Mouse (Mus musculus) G1E (cell line): Measurements from ENCODE around the gene Zmym2. TPM values are rescaled to one million over a fixed set of nuclear protein-coding genes. Genes with fewer than 3 reads are reported as not detected.
"Not testable (repeated sequence)": the region's sequence is repeated elsewhere in the genome, so short reads cannot be mapped to it uniquely, and the experiment has no call there.

Experiments
- ATAC-seq: 2 replicates; pipeline ENCODE4 v1.8.0; 2016; ENCODE audit warnings: mild to moderate bottlenecking; ENCODE audit not compliant: insufficient number of reproducible peaks, poor library complexity, low FRiP score, severe bottlenecking; ENCODE audit errors: extremely low read depth
- DNase-seq: peaks from one replicate; pipeline ENCODE4 v3.0.0; 2012; ENCODE audit warnings: low spot score
- H3K27me3 ChIP-seq: 2 replicates; pipeline ENCODE4 v1.6.1; 2012; ENCODE audit warnings: mild to moderate bottlenecking, low read length, inconsistent platforms; ENCODE audit not compliant: insufficient read depth
- H3K36me3 ChIP-seq: replicated peaks from 2 replicates; pipeline ENCODE3; 2012; ENCODE audit warnings: mild to moderate bottlenecking, inconsistent platforms
- H3K4me1 ChIP-seq: 2 replicates; pipeline ENCODE4 v1.6.1; 2012; ENCODE audit warnings: low read depth, low read length, inconsistent platforms, mixed read lengths; ENCODE audit not compliant: insufficient read depth
- H3K4me3 ChIP-seq: 2 replicates; pipeline ENCODE4 v1.5.1; 2012; ENCODE audit warnings: low read depth, mild to moderate bottlenecking, inconsistent platforms, low read length, moderate library complexity, mixed read lengths
- H3K9me3 ChIP-seq: replicated peaks from 2 replicates; pipeline ENCODE4 v1.6.1; 2012; ENCODE audit warnings: inconsistent platforms
- CTCF ChIP-seq: IDR thresholded peaks from 2 replicates; pipeline ENCODE4 v1.5.1; 2012; ENCODE audit warnings: low read depth, low read length, inconsistent platforms, mixed read lengths
- GATA1 ChIP-seq: IDR thresholded peaks from 2 replicates; pipeline ENCODE4 v1.6.1; 2012; ENCODE audit warnings: borderline replicate concordance, low read length, inconsistent platforms, mixed read lengths
- GATA2 ChIP-seq: IDR thresholded peaks from 2 replicates; pipeline ENCODE4 v1.6.1; 2012; ENCODE audit warnings: low read depth, low read length, inconsistent platforms, borderline replicate concordance
- POLR2AphosphoS5 ChIP-seq: IDR thresholded peaks from 2 replicates; pipeline ENCODE4 v1.6.1; 2012; ENCODE audit warnings: low read depth, low read length, inconsistent platforms; ENCODE audit not compliant: insufficient replicate concordance
- TAL1 ChIP-seq: conservative IDR thresholded peaks from 2 replicates; pipeline ENCODE4 v1.6.1; 2012; ENCODE audit warnings: low read depth, low read length, inconsistent platforms, mixed read lengths
- polyA plus RNA-seq: library from polyadenylated mRNA; stranded (reverse); fragments of >175 nt; gene quantifications from 2 replicates; pipeline ENCODE4 v1.2.3, GENCODE M21; 2012
- total RNA-seq, 2 experiments: library from RNA; stranded (forward) in 1 of 2; stranded (reverse) in 1 of 2; fragments of 200-1000 nt in 1 of 2; fragments of >200 nt in 1 of 2; fragmentation: Nextera tagmentation in 1 of 2; gene quantifications; 2 replicates each; pipeline ENCODE4 v1.2.3; 2014 to 2017

The Zmym2 gene
- total and polyA plus RNA-seq, 3 experiments, result 2.1 to 118 (median 58.1) TPM

DNA sequence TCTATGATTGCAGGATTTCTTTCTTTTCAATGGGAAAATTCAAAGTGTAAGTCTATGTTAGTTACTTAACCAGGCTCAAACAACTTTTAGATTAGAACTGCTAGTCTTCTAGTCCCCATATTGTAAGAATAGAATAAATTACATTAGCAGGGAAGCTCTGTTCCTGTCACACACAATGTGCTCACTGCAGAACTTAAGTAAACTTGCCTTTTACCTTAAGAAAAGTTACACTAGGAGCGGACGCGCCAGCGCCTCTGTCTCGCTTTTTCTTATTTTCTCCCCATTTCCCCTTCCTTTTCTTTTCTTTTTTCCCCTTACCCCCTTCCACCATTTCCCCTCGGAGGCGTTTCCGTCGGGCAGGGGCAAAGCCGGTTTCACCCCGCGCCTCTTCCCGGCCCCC, 21.8 kb upstream of the Zmym2 start:
- H3K4me1 ChIP-seq, result no peaks in the 10 kb centered on the region
- TF ChIP-seq GATA1 (no peak), TAL1 (no peak), CTCF (no peak)
- H3K9me3 ChIP-seq, result no peaks in the 10 kb centered on the region
- H3K27me3 ChIP-seq, result peaks cover 23% of the 10 kb centered on the region
- no peak for DNase-seq
- no peaks in the 10 kb centered on the region for H3K36me3 ChIP-seq
- ATAC-seq, result no peak
- no peak overlapping the region for H3K4me3 ChIP-seq

DNA sequence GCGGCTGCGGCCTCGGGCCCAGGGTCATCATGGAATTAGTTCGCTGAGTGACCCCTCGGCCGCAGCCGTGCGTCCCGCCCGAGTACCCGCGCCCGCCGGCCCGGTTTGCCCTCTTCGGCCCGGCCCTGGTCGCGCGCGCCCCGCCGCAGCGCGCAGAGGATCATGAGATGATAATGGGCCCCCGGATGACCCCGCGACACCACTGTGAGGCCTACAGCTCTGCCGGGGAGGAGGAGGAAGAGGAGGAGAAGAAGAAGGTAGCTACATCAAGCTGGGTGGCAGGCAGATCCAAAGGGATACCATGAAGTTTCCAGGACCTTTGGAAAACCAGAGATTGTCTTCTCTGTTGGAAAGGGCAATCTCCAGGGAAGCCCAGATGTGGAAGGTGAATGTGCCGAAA, 21.3 kb upstream of the Zmym2 start:
- peaks cover 23% of the 10 kb centered on the region for H3K27me3 ChIP-seq
- not testable (repeated sequence) for H3K9me3 ChIP-seq, H3K36me3 ChIP-seq, H3K4me1 ChIP-seq, H3K4me3 ChIP-seq, ATAC-seq, DNase-seq

DNA sequence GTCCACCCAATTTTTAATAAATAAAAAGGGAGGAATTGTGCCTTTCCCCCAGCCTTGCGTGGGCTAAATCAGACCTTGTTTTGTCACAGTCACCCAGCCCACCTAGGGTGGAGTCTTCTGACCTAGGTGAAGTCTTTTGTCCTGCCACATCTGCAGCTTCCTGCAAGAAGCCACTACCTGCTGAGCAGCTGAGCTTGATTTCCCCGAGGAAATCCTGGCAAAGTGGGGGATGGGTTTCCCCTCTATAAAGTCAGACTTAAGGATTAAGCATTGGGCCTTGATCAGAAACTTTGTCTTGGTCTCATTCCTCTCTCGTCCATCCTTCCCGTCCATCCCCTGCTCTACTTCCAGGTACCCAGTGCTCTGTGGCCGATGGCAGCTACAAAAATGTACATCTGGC, 12.9 kb upstream of the Zmym2 start:
- Histone ChIP-seq H3K36me3 (no peaks in the 10 kb centered on the region), H3K9me3 (peaks cover 5% of the 10 kb centered on the region), H3K4me3 (no peak overlapping the region), H3K27me3 (0 out of 2 replicates have a peak, but pooled peaks cover 2% of the 10 kb centered on the region), H3K4me1 (peaks cover 4% of the 10 kb centered on the region; the same call in 1 of the 2 replicates)
- TF ChIP-seq POLR2AphosphoS5 (no peak), GATA1 (no peak), GATA2 (no peak), CTCF (no peak), TAL1 (no peak)
- no peak for ATAC-seq
- DNase-seq, result no peak

DNA sequence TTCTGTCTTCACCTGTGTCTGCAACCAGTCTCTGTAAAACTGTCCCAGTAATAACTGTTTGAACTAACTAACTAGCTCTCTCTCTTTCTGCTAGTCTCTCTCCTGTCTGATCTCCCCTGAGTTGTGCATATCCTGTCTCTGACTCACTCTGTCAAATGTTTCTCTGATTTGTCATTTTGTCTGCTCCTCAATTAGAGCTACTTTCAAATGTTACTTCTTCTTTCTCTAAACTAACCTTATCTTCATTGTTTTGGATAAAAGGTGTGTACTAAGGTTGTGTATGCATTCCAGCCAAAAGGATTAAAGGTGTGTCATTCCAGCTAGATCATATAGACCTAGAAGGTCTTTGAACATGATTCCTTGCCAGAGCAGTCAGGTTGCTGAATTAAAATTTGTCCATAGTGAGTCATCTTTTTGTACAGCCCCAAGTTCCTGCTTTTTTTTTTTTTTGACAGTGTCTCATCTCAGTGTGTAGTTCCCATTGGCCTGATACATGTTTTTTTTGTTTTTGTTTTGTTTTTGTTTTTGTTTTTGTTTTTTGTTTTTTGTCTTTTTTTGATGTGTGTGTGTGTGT, 10.8 kb upstream of the Zmym2 start:
- Histone ChIP-seq H3K9me3 (peaks cover 5% of the 10 kb centered on the region), H3K4me1 (peaks cover 5% of the 10 kb centered on the region; the same call in 1 of the 2 replicates), H3K27me3 (0 out of 2 replicates have a peak, but pooled peaks cover 2% of the 10 kb centered on the region), H3K4me3 (no peak overlapping the region), H3K36me3 (no peaks in the 10 kb centered on the region)
- ATAC-seq, result no peak
- no peak for DNase-seq
- no peak for TF ChIP-seq CTCF
- TF ChIP-seq TAL1, result no peak
- TF ChIP-seq GATA2, result no peak
- TF ChIP-seq POLR2AphosphoS5, result no peak
- no peak for TF ChIP-seq GATA1

DNA sequence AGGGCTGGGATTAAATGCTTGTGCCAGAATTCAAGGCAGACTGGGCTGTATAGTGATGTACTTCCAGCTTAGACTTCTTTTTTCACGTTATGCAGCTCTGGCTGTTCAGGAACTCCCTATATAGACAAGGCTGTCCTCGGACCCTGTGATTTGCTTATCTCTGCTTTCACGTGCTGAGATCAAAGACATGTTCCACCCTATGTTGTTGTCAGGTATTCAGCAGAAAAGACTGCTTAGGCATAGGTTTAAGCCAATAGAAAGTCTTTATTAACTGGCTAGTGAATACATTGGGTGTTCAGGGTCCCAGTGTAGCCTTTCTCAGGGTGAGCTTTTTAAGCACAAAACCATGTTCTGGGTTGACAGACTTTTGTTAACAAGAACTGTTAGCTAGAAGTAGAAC, 5.2 kb upstream of the Zmym2 start:
- Histone ChIP-seq H3K4me3 (no peak overlapping the region), H3K27me3 (no peaks in the 10 kb centered on the region), H3K36me3 (no peaks in the 10 kb centered on the region), H3K4me1 (peaks cover 8% of the 10 kb centered on the region), H3K9me3 (no peaks in the 10 kb centered on the region)
- ATAC-seq (no peak), DNase-seq (no peak)
- no peak for TF ChIP-seq TAL1
- TF ChIP-seq GATA1, result no peak
- no peak for TF ChIP-seq CTCF
- no peak for TF ChIP-seq POLR2AphosphoS5
- no peak for TF ChIP-seq GATA2

DNA sequence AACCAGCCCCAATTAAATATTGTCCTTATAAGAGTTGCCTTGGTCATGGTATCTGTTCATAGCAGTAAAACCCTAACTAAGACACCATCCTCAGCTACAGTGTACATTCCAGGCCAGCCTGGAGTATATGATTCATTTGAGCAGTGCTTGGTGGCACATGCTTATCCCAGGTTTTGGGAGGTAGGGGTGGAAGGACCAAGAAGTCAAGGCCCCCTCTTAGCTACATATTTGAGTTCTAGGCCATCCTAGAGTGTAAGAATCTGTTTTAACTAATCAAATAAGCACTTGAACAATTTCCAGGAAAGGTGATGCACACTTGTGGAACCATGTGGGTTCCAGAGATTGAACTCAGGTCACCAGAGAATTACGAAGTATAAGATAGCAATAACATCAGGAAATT, 3.0 kb upstream of the Zmym2 start:
- Histone ChIP-seq H3K9me3 (no peaks in the 10 kb centered on the region), H3K27me3 (no peaks in the 10 kb centered on the region), H3K4me1 (peaks cover 14% of the 10 kb centered on the region), H3K4me3 (no peak overlapping the region), H3K36me3 (peaks cover 3% of the 10 kb centered on the region)
- TF ChIP-seq CTCF (no peak), POLR2AphosphoS5 (no peak), GATA1 (no peak), TAL1 (no peak), GATA2 (no peak)
- DNase-seq (no peak), ATAC-seq (no peak)

DNA sequence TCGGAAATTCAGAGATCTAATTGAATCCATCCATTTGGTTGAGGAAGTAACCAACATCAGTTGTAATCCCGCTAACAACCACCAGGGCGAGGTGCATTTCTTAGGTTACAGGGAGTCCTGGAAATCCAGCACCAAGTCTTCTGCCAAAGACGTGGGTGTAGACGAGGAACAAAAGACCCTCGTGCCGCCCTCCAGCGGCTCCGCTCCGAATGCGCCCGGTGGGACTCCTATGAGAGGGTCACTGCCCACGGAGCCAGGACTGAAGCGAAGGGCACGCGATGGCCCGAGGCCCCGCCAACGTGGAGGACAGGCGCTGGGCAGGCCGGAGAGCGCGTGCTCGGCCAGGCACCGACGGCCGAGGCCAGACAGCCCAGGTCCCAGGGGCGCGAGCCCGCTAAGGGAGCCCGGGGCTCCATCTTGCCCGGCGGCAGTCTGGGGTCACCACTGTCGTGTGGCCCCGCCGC, 1.1 kb upstream of the Zmym2 start:
- no peaks in the 10 kb centered on the region for H3K9me3 ChIP-seq
- peak; percentile 26 for DNase-seq
- H3K27me3 ChIP-seq, result no peaks in the 10 kb centered on the region
- H3K36me3 ChIP-seq, result peaks cover 21% of the 10 kb centered on the region
- no peak for TF ChIP-seq POLR2AphosphoS5
- TF ChIP-seq GATA2, result no peak
- peak; percentile 59 for TF ChIP-seq CTCF
- no peak for TF ChIP-seq TAL1
- no peak for TF ChIP-seq GATA1
- ATAC-seq, result no peak
- H3K4me1 ChIP-seq, result peaks cover 26% of the 10 kb centered on the region
- H3K4me3 ChIP-seq, result peak overlapping the region; percentile 75

DNA sequence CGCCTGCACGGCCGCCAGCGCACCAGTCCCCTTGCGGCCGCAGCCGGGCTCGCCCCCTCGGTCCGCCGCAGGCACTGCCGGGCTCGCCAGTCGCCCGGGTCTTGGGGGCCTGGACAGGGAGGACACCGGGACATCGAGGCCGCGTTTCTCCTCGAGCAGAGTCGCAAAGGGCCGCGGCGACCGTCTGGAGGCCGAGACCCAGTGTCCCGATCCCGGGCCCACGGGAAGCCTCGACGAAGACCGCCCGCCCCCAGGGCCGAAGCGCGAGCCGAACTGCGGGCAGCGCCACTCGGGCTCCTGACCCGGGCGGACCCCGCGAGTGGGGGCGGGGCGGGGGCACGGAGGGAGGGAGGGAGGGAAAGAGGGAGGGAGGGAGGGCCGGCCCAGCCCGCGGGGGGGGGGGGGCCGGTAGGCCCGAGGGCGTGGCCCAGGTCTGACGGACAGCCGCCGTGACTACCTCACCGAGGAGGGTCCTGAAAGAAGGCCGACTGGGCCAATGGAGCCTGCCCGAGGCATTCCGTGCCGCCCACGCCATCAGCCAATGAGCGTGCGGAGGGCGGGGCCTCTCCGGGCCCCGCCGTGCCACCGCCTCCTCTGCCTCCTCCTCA, 363 bp upstream of the Zmym2 start:
- Histone ChIP-seq H3K4me1 (peaks cover 28% of the 10 kb centered on the region), H3K4me3 (peak overlapping the region; percentile 75), H3K36me3 (peaks cover 26% of the 10 kb centered on the region)
- not testable (repeated sequence) for H3K27me3 ChIP-seq, H3K9me3 ChIP-seq
- ATAC-seq (peak; percentile 96), DNase-seq (peak; percentile 48)
